Mouse (Mus musculus) MEL (cell line): ENCODE data around the gene Sec11a. TPM values are rescaled to one million over a fixed set of nuclear protein-coding genes. Genes with fewer than 3 reads are reported as not detected.

ENCODE experiments used
- DNase-seq: peaks from one replicate; pipeline ENCODE4 v3.0.0; 2011; ENCODE audit warnings: low read depth, low spot score
- H3K27ac ChIP-seq: 2 replicates; pipeline ENCODE4 v1.5.1; 2012; ENCODE audit warnings: low read depth, mild to moderate bottlenecking, control low read depth, low read length, moderate library complexity; ENCODE audit not compliant: control insufficient read depth
- H3K27me3 ChIP-seq, 2 experiments: fragments of 150-350 bp in 1 of 2; sonication (generic) in 1 of 2; 2 replicates each; pipeline ENCODE4 v1.6.1; 2012; ENCODE audit warnings: low read length in 2 of 2, mild to moderate bottlenecking in 2 of 2, improper control_type of control experiment in 1 of 2, moderate library complexity in 1 of 2; ENCODE audit not compliant: insufficient read depth in 2 of 2, control insufficient read depth in 1 of 2
- H3K36me3 ChIP-seq, 2 experiments: 2 replicates each; pipeline ENCODE4 v1.6.1; 2012 to 2014; ENCODE audit warnings: low read length in 2 of 2, improper control_type of control experiment in 1 of 2, inconsistent platforms in 1 of 2, mild to moderate bottlenecking in 1 of 2; ENCODE audit not compliant: insufficient read depth in 2 of 2, control insufficient read depth in 1 of 2
- H3K4me1 ChIP-seq, 2 experiments: fragments of 150-350 bp in 1 of 2; sonication (generic) in 1 of 2; 2 replicates each; pipeline ENCODE4 v1.6.1; 2012; ENCODE audit warnings: low read length in 2 of 2, improper control_type of control experiment in 1 of 2, mild to moderate bottlenecking in 1 of 2; ENCODE audit not compliant: insufficient read depth in 2 of 2, control insufficient read depth in 1 of 2
- H3K4me3 ChIP-seq, 2 experiments: fragments of 150-350 bp in 1 of 2; sonication (generic) in 1 of 2; 2 replicates each; pipeline ENCODE4 v1.5.1; 2012; ENCODE audit warnings: low read depth in 2 of 2, low read length in 2 of 2, mild to moderate bottlenecking in 2 of 2, moderate library complexity in 2 of 2, control low read depth in 1 of 2, improper control_type of control experiment in 1 of 2; ENCODE audit not compliant: control insufficient read depth in 1 of 2, insufficient read depth in 1 of 2
- H3K79me2 ChIP-seq: 2 replicates; pipeline ENCODE4 v1.6.1; 2012; ENCODE audit warnings: mild to moderate bottlenecking, low read length, moderate library complexity; ENCODE audit not compliant: control insufficient read depth, poor library complexity, insufficient read depth
- H3K9ac ChIP-seq: 2 replicates; pipeline ENCODE4 v1.6.1; 2012; ENCODE audit warnings: low read depth, mild to moderate bottlenecking, control low read depth, low read length, moderate library complexity; ENCODE audit not compliant: control insufficient read depth, poor library complexity, severe bottlenecking
- H3K9me3 ChIP-seq: fragments of 150-350 bp; sonication (generic); replicated peaks from 2 replicates; pipeline ENCODE4 v1.6.1; 2012; ENCODE audit warnings: mild to moderate bottlenecking, low read length, improper control_type of control experiment, moderate library complexity; ENCODE audit not compliant: insufficient read depth
- CTCF ChIP-seq, 3 experiments: IDR thresholded peaks in 2 of 3; conservative IDR thresholded peaks in 1 of 3; 2 replicates each; pipeline ENCODE4 v1.5.1; 2011 to 2012; ENCODE audit warnings: low read length in 3 of 3, low read depth in 2 of 3, mild to moderate bottlenecking in 2 of 3, improper control_type of control experiment in 1 of 3, inconsistent platforms in 1 of 3, mixed read lengths in 1 of 3, moderate library complexity in 1 of 3; ENCODE audit not compliant: control insufficient read depth in 1 of 3, insufficient read depth in 1 of 3, poor library complexity in 1 of 3, severe bottlenecking in 1 of 3
- E2F4 ChIP-seq: IDR thresholded peaks from 2 replicates; pipeline ENCODE4 v1.6.1; 2011; ENCODE audit warnings: low read depth, low read length, improper control_type of control experiment, borderline replicate concordance
- ETS1 ChIP-seq: IDR thresholded peaks from 2 replicates; pipeline ENCODE4 v1.6.1; 2012; ENCODE audit warnings: low read depth, mild to moderate bottlenecking, inconsistent platforms, low read length, improper control_type of control experiment, moderate library complexity
- GABPA ChIP-seq: IDR thresholded peaks from 2 replicates; pipeline ENCODE4 v1.6.1; 2012; ENCODE audit warnings: low read depth, mild to moderate bottlenecking, inconsistent platforms, low read length, improper control_type of control experiment, moderate library complexity
- GATA1 ChIP-seq: IDR thresholded peaks from 2 replicates; pipeline ENCODE4 v1.6.1; 2011; ENCODE audit warnings: low read depth, low read length, improper control_type of control experiment
- KAT2A ChIP-seq: conservative IDR thresholded peaks from 2 replicates; pipeline ENCODE4 v1.6.1; 2012; ENCODE audit warnings: low read depth, low read length, improper control_type of control experiment, inconsistent platforms
- MAFK ChIP-seq: IDR thresholded peaks from 2 replicates; pipeline ENCODE4 v1.6.1; 2011; ENCODE audit warnings: low read depth, mild to moderate bottlenecking, low read length, improper control_type of control experiment, borderline replicate concordance
- MAX ChIP-seq: IDR thresholded peaks from 2 replicates; pipeline ENCODE4 v1.6.1; 2011; ENCODE audit warnings: low read length, improper control_type of control experiment
- MAZ ChIP-seq: IDR thresholded peaks from 2 replicates; pipeline ENCODE4 v1.6.1; 2012; ENCODE audit warnings: low read depth, mild to moderate bottlenecking, inconsistent platforms, low read length, improper control_type of control experiment
- MEF2A ChIP-seq: IDR thresholded peaks from 2 replicates; pipeline ENCODE4 v1.6.1; 2014; ENCODE audit warnings: low read depth, mild to moderate bottlenecking, inconsistent platforms, low read length, improper control_type of control experiment; ENCODE audit not compliant: poor library complexity, insufficient replicate concordance, severe bottlenecking; ENCODE audit errors: extremely low read depth
- MXI1 ChIP-seq: IDR thresholded peaks from 2 replicates; pipeline ENCODE4 v1.6.1; 2011; ENCODE audit warnings: mild to moderate bottlenecking, low read depth, low read length, improper control_type of control experiment
- MYC ChIP-seq: IDR thresholded peaks from 2 replicates; pipeline ENCODE4 v1.6.1; 2011; ENCODE audit warnings: low read depth, mild to moderate bottlenecking, low read length, improper control_type of control experiment, moderate library complexity
- NELFE ChIP-seq: IDR thresholded peaks from 2 replicates; pipeline ENCODE4 v1.6.1; 2011; ENCODE audit warnings: low read depth, low read length, improper control_type of control experiment
- NRF1 ChIP-seq: IDR thresholded peaks from 2 replicates; pipeline ENCODE4 v1.6.1; 2014; ENCODE audit warnings: low read depth, mild to moderate bottlenecking, inconsistent platforms, low read length, improper control_type of control experiment, moderate library complexity; ENCODE audit not compliant: poor library complexity, insufficient read depth, severe bottlenecking
- POLR2AphosphoS5 ChIP-seq: IDR thresholded peaks from 2 replicates; pipeline ENCODE4 v1.6.1; 2012; ENCODE audit warnings: low read depth, borderline replicate concordance, mild to moderate bottlenecking, inconsistent platforms, low read length, moderate library complexity, mixed read lengths
- RAD21 ChIP-seq: IDR thresholded peaks from 2 replicates; pipeline ENCODE4 v1.6.1; 2011; ENCODE audit warnings: mild to moderate bottlenecking, low read depth, low read length, improper control_type of control experiment
- RCOR1 ChIP-seq: IDR thresholded peaks from 2 replicates; pipeline ENCODE4 v1.6.1; 2012; ENCODE audit warnings: low read depth, mild to moderate bottlenecking, inconsistent platforms, low read length, improper control_type of control experiment
- SIN3A ChIP-seq: IDR thresholded peaks from 2 replicates; pipeline ENCODE4 v1.6.1; 2012; ENCODE audit warnings: low read length, improper control_type of control experiment, inconsistent platforms
- TAL1 ChIP-seq: IDR thresholded peaks from 2 replicates; pipeline ENCODE4 v1.6.1; 2012; ENCODE audit warnings: mild to moderate bottlenecking, inconsistent platforms, low read length, moderate library complexity, mixed read lengths
- TBP ChIP-seq: IDR thresholded peaks from 2 replicates; pipeline ENCODE4 v1.8.0; 2011; ENCODE audit warnings: low read depth, low read length, improper control_type of control experiment
- TCF12 ChIP-seq: IDR thresholded peaks from 2 replicates; pipeline ENCODE4 v1.6.1; 2014; ENCODE audit warnings: low read depth, mild to moderate bottlenecking, inconsistent platforms, low read length, improper control_type of control experiment, moderate library complexity
- USF1 ChIP-seq: IDR thresholded peaks from 2 replicates; pipeline ENCODE4 v1.6.1; 2014; ENCODE audit warnings: low read depth, mild to moderate bottlenecking, inconsistent platforms, low read length, improper control_type of control experiment, moderate library complexity
- ZKSCAN1 ChIP-seq: IDR thresholded peaks from 2 replicates; pipeline ENCODE4 v1.6.1; 2012; ENCODE audit warnings: low read depth, mild to moderate bottlenecking, inconsistent platforms, low read length, improper control_type of control experiment, moderate library complexity
- ZMIZ1 ChIP-seq: IDR thresholded peaks from 2 replicates; pipeline ENCODE4 v1.6.1; 2012; ENCODE audit warnings: low read depth, mild to moderate bottlenecking, inconsistent platforms, low read length, improper control_type of control experiment, moderate library complexity
- ZNF384 ChIP-seq: IDR thresholded peaks from 2 replicates; pipeline ENCODE4 v1.6.1; 2012; ENCODE audit warnings: low read depth, mild to moderate bottlenecking, inconsistent platforms, low read length, improper control_type of control experiment
- polyA plus RNA-seq, 2 experiments: library from polyadenylated mRNA; stranded (reverse) in 1 of 2; unstranded in 1 of 2; fragments of >175 nt in 1 of 2; fragments of >200 nt in 1 of 2; gene quantifications; 2 replicates each; pipeline versions ENCODE4 v1.2.1 to v1.2.4; 2012; ENCODE audit warnings: low replicate concordance in 2 of 2, low read depth in 1 of 2; ENCODE audit not compliant: insufficient read length in 2 of 2, insufficient read depth in 1 of 2, missing spikeins in 1 of 2
- total RNA-seq: library from RNA; depleted of rRNA; stranded (reverse); fragments of 300-350 nt; gene quantifications from 2 replicates; pipeline ENCODE4 v1.2.3, GENCODE M21; 2012

The Sec11a gene
- total and polyA plus RNA-seq, 3 experiments, result 114 to 144 TPM; not detected in 1

DNA sequence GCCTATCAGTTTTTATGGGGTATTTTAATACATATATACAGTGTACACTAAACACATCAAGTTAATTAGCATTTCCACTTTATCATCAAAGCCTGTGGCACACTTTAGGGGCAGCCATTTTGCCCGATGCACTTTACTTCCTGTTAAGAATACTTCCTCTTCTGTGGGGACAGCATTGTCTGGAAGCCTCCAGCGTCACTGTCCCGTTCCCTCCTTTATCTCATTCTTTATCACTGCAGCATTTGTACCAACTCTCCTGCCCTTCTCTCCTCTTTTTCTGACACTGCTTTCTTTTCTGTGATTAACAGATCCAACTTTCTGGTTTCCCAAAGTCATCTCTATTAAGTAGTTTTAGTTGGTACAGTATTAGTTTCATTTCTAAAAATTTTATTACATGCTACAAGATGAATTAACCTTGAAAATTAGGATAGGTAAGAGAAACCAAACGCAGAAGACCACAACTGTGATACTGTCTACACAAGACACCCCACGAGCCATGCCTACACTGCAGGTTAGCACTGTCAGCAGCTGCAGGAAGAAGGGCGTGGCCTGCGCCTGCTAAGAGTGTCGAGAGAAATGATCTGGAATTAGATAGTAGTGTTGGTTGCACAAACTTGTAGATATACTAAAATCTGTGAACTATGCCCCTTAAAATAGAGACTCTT, 28.5 kb downstream of the Sec11a start (continued):
- TF ChIP-seq NRF1 (no peak), POLR2AphosphoS5 (no peak), ZMIZ1 (no peak), TCF12 (no peak), MAFK (no peak), TBP (no peak), MEF2A (no peak), MAZ (peak; percentile 33; the same call in 1 of the 2 replicates), RCOR1 (peak; percentile 73), ETS1 (peak; percentile 49; the same call in 1 of the 2 replicates), NELFE (no peak), KAT2A (no peak), MYC (peak; percentile 90), MXI1 (peak; percentile 67), TAL1 (0 out of 2 replicates have a peak, but pooled peaks have one; percentile 10), SIN3A (peak; percentile 65), CTCF (IDR thresholded peaks at IDR 0.05 in 2 of 3, conservative IDR thresholded peaks at IDR 0.05 in 1 of 3; ENCODE audit: control insufficient read depth in 1 of 3, insufficient read depth in 1 of 3, low read depth in 2 of 3, low read length in 3 of 3, poor library complexity in 1 of 3, severe bottlenecking in 1 of 3) (no peak), ZKSCAN1 (no peak)

DNA sequence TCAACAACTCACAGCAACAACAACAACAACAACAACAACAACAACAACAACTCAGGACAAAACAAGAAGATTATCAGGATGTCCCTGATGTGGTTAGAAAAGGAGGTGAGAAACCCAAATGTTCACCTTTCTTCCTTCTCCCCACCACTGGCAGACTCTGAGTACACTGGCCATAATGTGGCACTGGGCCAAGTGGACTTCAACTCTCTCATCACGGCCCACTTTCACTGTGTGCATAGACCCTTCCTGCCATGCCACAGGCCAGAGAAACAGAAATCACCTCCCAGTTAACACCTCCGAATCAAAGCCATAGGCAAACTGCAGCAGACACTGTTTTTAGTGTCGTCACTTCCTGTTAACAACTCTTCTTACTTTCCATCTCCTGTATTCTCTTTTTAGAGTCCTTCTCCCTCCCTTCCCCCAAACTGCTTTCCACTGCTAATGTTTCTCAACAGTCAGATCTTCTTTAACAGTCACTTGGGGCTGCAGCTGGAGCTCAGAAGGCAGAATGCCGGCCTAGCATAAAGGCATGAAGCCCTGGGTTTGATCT, 29.6 kb downstream of the Sec11a start:
- H3K79me2 ChIP-seq, result peaks cover 3% of the 10 kb centered on the region; the same call in 1 of the 2 replicates
- H3K9me3 ChIP-seq, result no peaks in the 10 kb centered on the region
- no peak overlapping the region for H3K27ac ChIP-seq
- peaks cover 17% of the 10 kb centered on the region in 2 experiments for H3K36me3 ChIP-seq
- DNase-seq, result no peak
- no peak overlapping the region for H3K4me3 ChIP-seq
- no peak overlapping the region for H3K9ac ChIP-seq
- no peaks in the 10 kb centered on the region for H3K27me3 ChIP-seq
- TF ChIP-seq MYC (no peak), MAX (no peak), ZNF384 (no peak), RAD21 (no peak), GATA1 (no peak), ZMIZ1 (no peak), GABPA (no peak), SIN3A (no peak), E2F4 (no peak), USF1 (no peak)
- peaks cover 8 to 15% of the 10 kb centered on the region in 2 experiments for H3K4me1 ChIP-seq
